9 mouse cellular contexts compared by ENCODE assay signal in genomic region chr5:45292383-45292782, GRCm38 (mm10).
DNase-seq lines count a peak whose midpoint lies in the region; ATAC-seq and TF ChIP-seq lines count a peak whose summit lies in the region.
"Had no signal": no experiment of that assay in that cellular context is flagged by ENCODE, and none has a peak within 500 bp of the region (broad histone marks: within the 10 kb centered on the region; RNA-seq: fewer than 3 reads in every experiment).

No protein-coding gene starts in this region.

- no peak overlapping the region for H3K27ac ChIP-seq in intestine, embryonic 15.5 days
- no peak overlapping the region for H3K27ac ChIP-seq in liver, postnatal 0 days (ENCODE audit: low read depth)
- H3K27ac ChIP-seq: heart, embryonic 13.5 days had no signal

- peak; percentile 96 for ATAC-seq in intestine, embryonic 15.5 days
- peak; percentile 77 for ATAC-seq in liver, postnatal 0 days

- TF ChIP-seq EP300 in liver, postnatal 0 days (IDR thresholded peaks at IDR 0.05; ENCODE audit: low read depth): peak; percentile 59; the same call in 1 of the 2 replicates

- 81% methylated on average over 1 of the region's 1 CpGs for WGBS in intestine, embryonic 15.5 days
- 32% methylated on average over 1 of the region's 1 CpGs for WGBS in liver, postnatal 0 days (ENCODE audit: insufficient replicate concordance)

- no peaks in the 10 kb centered on the region for H3K9me3 ChIP-seq in intestine, embryonic 15.5 days
- no peaks in the 10 kb centered on the region for H3K9me3 ChIP-seq in liver, postnatal 0 days (ENCODE audit: low read length)
- H3K9me3 ChIP-seq: heart, embryonic 13.5 days had no signal

- H3K9ac ChIP-seq in intestine, embryonic 15.5 days: no peak overlapping the region
- no peak overlapping the region for H3K9ac ChIP-seq in liver, postnatal 0 days (replicated peaks)
- H3K9ac ChIP-seq: heart, embryonic 13.5 days had no signal

- no peaks in the 10 kb centered on the region for H3K4me1 ChIP-seq in intestine, embryonic 15.5 days (replicated peaks)
- H3K4me1 ChIP-seq in liver, postnatal 0 days (ENCODE audit: insufficient read depth): no peaks in the 10 kb centered on the region
- H3K4me1 ChIP-seq: heart, embryonic 13.5 days had no signal

- no peaks in the 10 kb centered on the region for H3K36me3 ChIP-seq in intestine, embryonic 15.5 days
- H3K36me3 ChIP-seq in liver, postnatal 0 days (replicated peaks; ENCODE audit: insufficient read depth, low read length): no peaks in the 10 kb centered on the region
- H3K36me3 ChIP-seq: heart, embryonic 13.5 days had no signal

- no peak overlapping the region for H3K4me3 ChIP-seq in intestine, embryonic 15.5 days (replicated peaks)
- H3K4me3 ChIP-seq in liver, postnatal 0 days (ENCODE audit: low read depth, low read length): no peak overlapping the region
- H3K4me3 ChIP-seq: heart, embryonic 13.5 days had no signal

- TF ChIP-seq CTCF in liver, postnatal 0 days (IDR thresholded peaks at IDR 0.05; ENCODE audit: low read depth): no peak

- peak; percentile 98 for DNase-seq in 3T3-L1 (ENCODE audit: low read depth, low spot score)
- DNase-seq in adrenal gland, adult 8-10 months: peak; percentile 86
- DNase-seq in liver, postnatal 0 days: peak; percentile 26
- no peak for DNase-seq in layer of hippocampus, postnatal 36 days
- DNase-seq in cerebellum, postnatal 36 days: no peak
- no peak for DNase-seq in cerebellum, adult 9-11 months
- no peak for DNase-seq in neural tube, embryonic 10.5 days (ENCODE audit: extremely low spot score, low spot score)

- H3K4me2 ChIP-seq in intestine, embryonic 15.5 days (replicated peaks): no peak overlapping the region
- no peak overlapping the region for H3K4me2 ChIP-seq in liver, postnatal 0 days (ENCODE audit: low read depth, low read length)
- H3K4me2 ChIP-seq: heart, embryonic 13.5 days had no signal

- no peaks in the 10 kb centered on the region for H3K27me3 ChIP-seq in intestine, embryonic 15.5 days (replicated peaks)
- H3K27me3 ChIP-seq in liver, postnatal 0 days (ENCODE audit: insufficient read depth, low read length): no peaks in the 10 kb centered on the region
- H3K27me3 ChIP-seq: heart, embryonic 13.5 days had no signal

Comparison
In these comparisons a context has a peak if more than half of its experiments do, and no peak if none do; other contexts are left out.
1. DNase-seq: peak in 3T3-L1 (single experiment), adrenal gland, adult 8-10 months (single experiment) and liver, postnatal 0 days (single experiment); none in layer of hippocampus, postnatal 36 days (0 of 2), cerebellum, postnatal 36 days (0 of 2), cerebellum, adult 9-11 months (single experiment) and neural tube, embryonic 10.5 days (single experiment).